Mouse (Mus musculus) CD4-positive, CD25-positive, alpha-beta regulatory T cell, adult 9 weeks (primary cell): ENCODE results near the gene Ifnab. TPM values are rescaled to one million over a fixed set of nuclear protein-coding genes. Genes with fewer than 3 reads are reported as not detected.

Source experiments
- polyA plus RNA-seq: library from polyadenylated mRNA; unstranded; fragments of 100-300 nt; shearing (Covaris generic); gene quantifications from one replicate; pipeline ENCODE4 v1.2.1, GENCODE M21; 2017

Ifnab gene
- not detected for polyA plus RNA-seq

GRCm38 (mm10) chr4:88691259-88691658 is at the start of gene Ifnab:
Ifnab (minus strand) TSS chr4:88691359.

GRCm38 (mm10) chr4:88721791-88722721 is 30.9 kb upstream of the Ifnab start, which contains the start of the genes Gm26566 and Klhl9:
Gm26566 (plus strand) TSS chr4:88721805.
Klhl9 (minus strand) TSS chr4:88722465.

GRCm38 (mm10) chr4:88683812-88684211 is 7.3 kb downstream of the Ifnab start, which contains the start of gene Ifna2:
Ifna2 (minus strand) TSS chr4:88683912.

GRCm38 (mm10) chr4:88676824-88677223 is 14.3 kb downstream of the Ifnab start, which contains the start of gene Ifna16:
Ifna16 (minus strand) TSS chr4:88676924.

GRCm38 (mm10) chr4:88644359-88644758 is 46.8 kb downstream of the Ifnab start, which contains the start of gene Ifna13:
Ifna13 (minus strand) TSS chr4:88644459.

Other genes starting within 250 kb of the Ifnab start
- gene Ifnb1, start 168.6 kb downstream of the Ifnab start, polyA plus RNA-seq: not detected
- not detected for gene Ifna15, start 133.1 kb downstream of the Ifnab start, polyA plus RNA-seq
- gene Ifna14, start 119.6 kb downstream of the Ifnab start, polyA plus RNA-seq: not detected
- not detected for gene Ifna9, start 99.0 kb downstream of the Ifnab start, polyA plus RNA-seq
- gene Ifna12, start 88.0 kb downstream of the Ifnab start, polyA plus RNA-seq: not detected
- not detected for gene C87499, start 56.9 kb downstream of the Ifnab start, polyA plus RNA-seq
- gene Ifna13, start 46.9 kb downstream of the Ifnab start, polyA plus RNA-seq: not detected
- not detected for gene Ifna16, start 14.4 kb downstream of the Ifnab start, polyA plus RNA-seq
- gene Ifna2, start 7.4 kb downstream of the Ifnab start, polyA plus RNA-seq: not detected
- not detected for gene Gm26566, start 30.4 kb upstream of the Ifnab start, polyA plus RNA-seq
- 13.5 TPM for gene Klhl9, start 31.1 kb upstream of the Ifnab start, polyA plus RNA-seq
- gene Gm13271, start 63.5 kb upstream of the Ifnab start, polyA plus RNA-seq: not detected
- gene Gm13283, start 68.8 kb upstream of the Ifnab start, polyA plus RNA-seq: not detected
- not detected for gene Gm13290, start 82.5 kb upstream of the Ifnab start, polyA plus RNA-seq
- not detected for gene Gm13289, start 85.6 kb upstream of the Ifnab start, polyA plus RNA-seq
- not detected for gene Gm13272, start 88.5 kb upstream of the Ifnab start, polyA plus RNA-seq
- 0.32 TPM for gene Ifnz, start 90.8 kb upstream of the Ifnab start, polyA plus RNA-seq
- not detected for gene Gm13276, start 94.3 kb upstream of the Ifnab start, polyA plus RNA-seq
- gene Gm13277, start 97.3 kb upstream of the Ifnab start, polyA plus RNA-seq: not detected
- gene Gm13278, start 100.2 kb upstream of the Ifnab start, polyA plus RNA-seq: not detected
- gene Gm13275, start 103.1 kb upstream of the Ifnab start, polyA plus RNA-seq: not detected
- not detected for gene Gm13279, start 106.0 kb upstream of the Ifnab start, polyA plus RNA-seq
- 0.76 TPM for gene Gm13285, start 108.3 kb upstream of the Ifnab start, polyA plus RNA-seq
- gene Gm13287, start 111.9 kb upstream of the Ifnab start, polyA plus RNA-seq: not detected
- gene Gm13288, start 114.2 kb upstream of the Ifnab start, polyA plus RNA-seq: not detected
- gene Ifna7, start 124.9 kb upstream of the Ifnab start, polyA plus RNA-seq: not detected
- gene Ifna11, start 128.6 kb upstream of the Ifnab start, polyA plus RNA-seq: not detected
- gene Ifna6, start 136.1 kb upstream of the Ifnab start, polyA plus RNA-seq: not detected
- not detected for gene Ifna5, start 144.2 kb upstream of the Ifnab start, polyA plus RNA-seq
- not detected for gene Ifna4, start 150.5 kb upstream of the Ifnab start, polyA plus RNA-seq
- gene Ifna1, start 158.7 kb upstream of the Ifnab start, polyA plus RNA-seq: not detected
- not detected for gene Ifne, start 188.8 kb upstream of the Ifnab start, polyA plus RNA-seq